Mouse (Mus musculus) spleen, adult 18-20 months (tissue): Measurements from ENCODE around the gene Shf.
"Not testable (repeated sequence)": the region's sequence is repeated elsewhere in the genome, so short reads cannot be mapped to it uniquely, and the experiment has no call there.

Source experiments
- DNase-seq, 2 experiments: peaks; one replicate each; pipeline ENCODE4 v3.0.0; 2022; ENCODE audit warnings: mixed read lengths in 2 of 2

Gene Shf

DNA sequence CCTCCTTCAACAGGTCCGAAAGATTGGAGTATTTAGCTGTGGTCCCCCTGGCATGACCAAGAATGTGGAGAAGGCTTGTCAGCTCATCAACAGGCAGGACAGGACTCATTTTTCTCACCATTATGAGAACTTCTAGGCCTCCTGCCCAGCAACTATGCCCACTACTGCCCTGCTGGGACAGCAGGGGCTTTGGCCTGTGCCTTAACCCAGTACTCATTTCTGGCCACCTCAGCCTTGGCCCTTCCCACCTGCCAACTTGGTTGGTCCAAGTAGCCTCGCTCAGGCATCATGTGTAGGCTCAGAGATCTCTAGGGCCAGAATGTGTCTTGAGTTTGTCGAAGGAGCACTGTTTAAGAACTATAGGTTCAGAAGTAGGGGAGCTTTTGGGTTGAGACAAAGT, 21.7 kb downstream of the Shf start:
- DNase-seq, result no peak

DNA sequence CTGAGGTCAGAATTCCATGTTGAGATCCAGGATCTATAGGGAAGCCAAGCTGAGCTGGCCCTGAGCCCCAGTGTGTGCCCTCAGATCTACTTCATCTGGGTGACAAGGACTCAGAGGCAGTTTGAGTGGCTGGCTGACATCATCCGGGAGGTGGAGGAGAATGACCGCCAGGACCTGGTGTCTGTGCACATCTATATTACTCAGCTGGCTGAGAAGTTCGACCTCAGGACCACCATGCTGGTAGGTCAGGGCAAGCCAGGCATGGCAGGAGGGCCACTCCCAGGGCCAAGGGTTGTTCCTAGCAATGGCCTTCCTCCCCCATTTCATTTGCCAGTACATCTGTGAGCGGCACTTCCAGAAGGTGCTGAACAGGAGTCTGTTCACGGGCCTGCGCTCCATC, 22.8 kb downstream of the Shf start:
- DNase-seq, result not testable (repeated sequence)

DNA sequence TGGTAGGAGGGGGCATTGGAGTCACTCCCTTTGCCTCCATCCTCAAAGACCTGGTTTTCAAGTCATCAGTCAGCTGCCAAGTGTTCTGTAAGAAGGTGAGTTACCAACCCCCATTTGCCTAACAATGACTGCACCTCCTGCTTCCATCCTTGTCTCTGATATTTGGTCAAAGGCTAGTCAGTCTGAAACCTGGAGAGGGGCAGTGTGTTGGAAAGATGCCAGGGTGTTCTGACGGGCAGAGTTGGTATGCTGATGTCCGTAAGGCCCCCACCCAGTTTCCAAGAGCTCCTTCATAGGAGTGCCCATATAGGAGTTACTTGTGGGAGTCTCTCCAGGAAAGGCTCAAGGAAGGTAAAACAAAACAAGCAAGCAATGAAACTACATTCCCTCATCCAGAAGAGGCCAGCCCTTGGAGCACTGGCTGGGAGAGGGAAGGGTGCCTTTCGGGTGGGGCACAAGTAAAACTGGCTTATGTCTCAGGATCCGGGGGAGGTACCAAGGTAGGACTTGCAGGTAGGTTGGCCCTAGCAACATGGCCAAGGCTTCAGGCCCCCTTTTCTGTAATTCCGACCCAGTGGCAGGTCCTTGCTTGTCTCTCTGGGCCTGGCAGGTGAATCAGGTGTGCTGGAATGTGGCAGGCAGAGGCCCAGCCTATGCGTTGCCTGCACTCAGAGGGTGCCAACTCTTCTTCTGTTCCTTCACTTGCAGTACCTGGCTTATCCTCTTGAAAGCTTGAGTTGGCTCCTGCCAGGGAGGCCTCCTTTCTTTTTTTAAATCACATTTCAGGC, 23.7 kb downstream of the Shf start:
- no peak for DNase-seq

DNA sequence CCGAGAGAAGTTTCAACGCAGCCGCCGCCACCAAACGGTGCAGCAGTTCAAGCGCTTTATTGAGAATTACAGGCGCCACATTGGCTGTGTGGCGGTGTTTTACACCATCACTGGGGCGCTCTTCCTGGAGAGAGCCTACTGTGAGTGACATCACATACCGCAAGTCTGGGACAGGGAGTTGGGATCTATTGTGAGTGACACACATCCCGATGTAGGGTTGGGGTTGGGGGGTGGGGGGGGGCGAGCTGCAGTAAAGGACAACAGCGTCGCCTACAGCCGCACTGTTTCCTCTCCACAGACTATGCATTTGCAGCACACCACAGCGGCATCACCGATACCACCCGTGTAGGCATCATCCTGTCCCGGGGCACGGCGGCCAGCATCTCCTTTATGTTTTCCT, 31.7 kb downstream of the Shf start:
- no peak for DNase-seq

DNA sequence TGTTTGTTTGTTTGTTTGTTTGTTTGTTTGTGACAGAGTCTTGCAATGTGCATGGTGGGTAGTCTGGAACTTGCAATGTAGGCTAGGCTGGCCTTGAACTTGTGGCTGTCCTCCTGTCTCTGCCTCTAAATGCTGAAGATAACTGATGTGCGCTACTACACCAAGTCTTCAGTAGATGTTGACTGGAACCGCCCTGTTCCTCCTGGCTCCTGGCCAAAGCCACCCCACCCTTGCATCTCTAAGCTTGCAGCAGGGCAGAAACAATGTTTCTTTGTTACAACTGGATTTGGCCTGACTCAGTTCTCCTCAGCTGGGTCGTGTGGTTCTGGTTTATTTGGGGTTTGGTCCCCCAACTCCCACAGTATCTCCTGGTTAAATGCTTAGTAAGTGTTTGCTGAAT, 34.8 kb downstream of the Shf start:
- no peak for DNase-seq

DNA sequence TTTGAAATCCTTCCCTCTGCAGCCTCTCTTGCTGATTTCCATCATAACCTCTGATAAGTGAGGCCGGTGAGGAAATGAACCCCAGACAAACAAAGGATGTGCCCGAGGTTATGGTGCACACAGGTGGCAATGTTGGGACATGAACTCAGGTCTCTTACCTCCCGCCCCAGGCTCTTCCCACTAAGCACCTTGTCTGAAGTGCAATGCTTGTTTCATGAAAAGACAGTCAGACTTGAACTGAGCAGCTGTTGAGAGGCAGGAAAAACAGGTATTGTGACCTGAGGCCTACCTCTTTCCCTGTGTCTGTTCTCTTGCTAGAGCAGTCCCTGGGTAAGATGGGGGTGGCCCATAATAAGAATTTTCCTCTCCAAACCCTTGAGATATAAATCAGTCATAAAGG, 36.7 kb downstream of the Shf start:
- DNase-seq, result no peak

DNA sequence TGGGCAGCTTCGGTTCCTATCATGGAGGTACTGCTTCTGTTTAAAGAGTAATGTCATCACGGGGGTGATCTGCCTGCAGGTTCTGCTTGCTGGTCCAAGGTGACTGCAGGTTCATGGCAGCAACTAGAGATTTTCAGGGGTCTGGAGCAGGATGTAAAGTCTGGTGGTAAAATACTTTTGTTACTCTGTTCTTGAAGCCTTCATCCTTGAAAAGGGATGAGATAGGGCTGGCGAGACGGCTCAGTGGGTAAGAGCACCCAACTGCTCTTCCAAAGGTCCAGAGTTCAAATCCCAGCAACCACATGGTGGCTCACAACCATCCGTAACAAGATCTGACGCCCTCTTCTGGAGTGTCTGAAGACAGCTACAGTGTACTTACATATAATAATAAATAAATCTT, 38.6 kb downstream of the Shf start:
- DNase-seq, result not testable (repeated sequence)

DNA sequence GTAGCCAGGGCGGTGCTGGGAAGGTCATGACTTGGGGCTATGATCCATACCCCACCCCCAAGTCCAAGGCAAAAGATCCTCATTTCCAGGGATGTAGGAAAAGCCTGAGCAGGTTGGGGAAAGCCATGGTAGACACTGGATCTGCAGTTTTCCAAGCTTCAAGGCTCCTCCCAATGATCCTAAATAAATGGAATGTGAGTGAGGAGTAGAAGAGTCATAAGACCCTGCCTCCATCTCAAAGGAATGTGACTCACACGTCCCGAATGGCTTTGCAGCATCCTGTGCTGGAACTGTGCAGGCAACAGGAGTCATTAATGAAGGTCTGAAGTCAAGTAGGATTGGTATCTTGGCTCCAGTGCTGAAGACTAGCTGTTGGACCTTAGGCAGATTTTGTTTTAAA, 41.0 kb downstream of the Shf start:
- DNase-seq, result no peak

DNA sequence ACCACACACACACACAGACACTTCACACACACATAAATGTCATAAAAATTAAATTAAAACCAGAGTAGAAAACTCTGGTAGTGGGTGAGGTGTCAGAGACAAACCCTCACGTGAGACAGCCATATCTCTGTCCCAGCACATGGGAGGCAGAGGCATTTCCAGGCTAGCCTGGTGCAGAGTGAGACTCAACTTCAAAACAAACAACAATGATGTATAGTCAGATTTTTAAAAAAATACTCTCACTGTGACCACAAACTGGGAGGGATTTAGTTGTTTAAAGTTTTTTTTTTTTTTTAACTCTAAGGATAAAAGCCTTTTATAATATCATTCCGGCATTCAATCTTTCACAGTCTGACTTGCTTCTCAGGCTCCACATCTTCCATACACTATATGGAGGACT, 43.6 kb downstream of the Shf start:
- no peak for DNase-seq

DNA sequence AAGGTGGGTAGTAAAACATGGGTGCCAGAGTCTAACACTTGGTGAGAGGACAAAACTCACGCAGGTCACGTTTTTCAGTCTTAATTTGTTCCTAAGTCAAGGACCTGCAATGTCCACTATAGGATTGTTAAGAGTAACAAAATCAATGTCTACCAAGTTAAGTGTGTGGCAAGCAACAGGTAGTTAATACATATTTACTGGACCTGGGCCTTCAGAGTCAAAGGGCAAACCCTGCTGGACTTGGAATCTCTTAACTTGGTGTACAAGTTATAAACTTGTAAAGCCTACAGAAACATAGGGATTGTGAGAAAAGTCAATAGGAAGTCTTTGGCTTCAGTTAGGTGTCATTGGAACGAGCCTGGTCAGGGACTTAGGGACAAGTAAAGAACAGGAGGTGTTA, 44.4 kb downstream of the Shf start:
- no peak for DNase-seq

DNA sequence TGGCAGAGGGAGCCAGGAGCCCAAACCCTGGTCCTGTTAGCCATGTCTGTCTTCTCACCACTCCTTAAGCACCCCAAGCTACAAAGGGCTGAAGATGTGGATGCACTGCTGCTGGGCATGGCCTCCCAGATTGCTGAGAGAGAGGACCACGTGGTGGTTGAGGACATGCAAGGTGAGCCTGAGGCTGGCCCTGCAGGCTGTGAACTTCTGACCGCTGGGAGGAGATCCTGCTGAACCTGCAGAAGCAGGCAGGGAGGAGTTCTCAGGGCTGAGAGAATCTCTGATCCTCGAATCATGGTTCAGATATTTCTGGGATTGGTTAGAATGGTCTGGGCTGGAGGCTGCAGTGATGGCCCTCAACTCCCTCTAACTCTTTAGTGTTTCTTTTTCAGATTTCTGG, 45.0 kb downstream of the Shf start:
- no peak for DNase-seq

DNA sequence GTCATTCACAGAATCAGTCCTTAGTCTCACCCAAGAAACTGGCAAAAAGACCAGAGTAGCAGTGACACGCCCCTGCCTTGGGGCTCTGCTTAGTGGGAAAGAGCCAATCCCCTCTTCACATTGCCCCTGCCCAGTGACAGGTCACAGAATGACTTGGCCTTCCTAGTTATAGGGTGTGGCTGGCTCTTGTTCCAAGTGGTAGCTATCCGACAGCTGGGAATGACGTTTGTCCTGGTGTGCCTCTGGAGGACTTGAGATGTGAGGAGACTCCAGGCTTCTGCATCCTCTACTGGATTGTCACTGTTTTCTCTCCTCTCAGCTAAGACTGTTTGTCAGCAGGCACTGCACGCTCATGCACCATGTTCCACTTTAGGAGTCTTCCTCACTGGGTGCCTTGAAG, 51.6 kb downstream of the Shf start:
- no peak for DNase-seq

DNA sequence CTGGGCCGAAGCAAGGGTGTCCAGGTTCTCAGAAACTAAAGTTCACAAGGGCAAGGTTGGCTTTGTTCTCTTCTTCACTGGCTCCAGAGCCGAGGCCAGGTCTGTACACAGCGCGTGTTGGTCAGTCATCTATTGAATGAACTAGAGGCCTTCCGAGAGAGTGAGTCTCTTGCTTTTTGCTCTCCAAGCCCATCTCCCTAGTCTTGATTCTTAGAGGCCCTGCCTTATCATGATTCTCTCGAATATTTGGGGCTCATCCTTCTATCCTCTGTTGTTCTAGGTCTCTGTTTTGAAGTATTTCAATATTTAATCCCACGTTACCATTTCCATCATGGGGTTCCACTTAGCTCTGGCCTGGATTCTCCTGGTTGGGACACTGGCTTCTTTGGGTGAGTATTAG, 53.6 kb downstream of the Shf start, which contains the start of gene Duox1:
Duox1 (plus strand) TSS at position 301 of the 400 bp plus-strand sequence.
- DNase-seq, result no peak

DNA sequence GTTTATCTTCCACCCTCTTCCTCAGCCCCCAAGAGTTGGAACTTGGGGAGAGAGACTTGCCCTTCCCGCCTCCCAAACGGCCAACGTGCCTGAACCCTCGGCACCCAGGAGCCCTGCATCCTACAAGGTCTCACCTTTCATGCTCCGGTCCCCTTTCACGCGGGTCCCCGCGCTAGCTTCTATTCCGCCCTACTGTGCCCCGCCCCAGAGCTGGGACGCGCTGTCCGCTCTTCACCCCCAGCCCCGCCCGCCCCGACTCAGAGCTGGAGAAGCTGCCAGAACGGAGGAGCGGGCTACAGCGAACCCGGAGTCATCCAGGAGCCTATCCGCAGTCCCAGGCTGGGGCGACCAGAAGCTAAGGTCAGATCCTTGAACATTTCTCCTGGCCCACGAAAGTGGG, 55.4 kb downstream of the Shf start, which contains the start of gene Duoxa1:
Duoxa1 (minus strand) TSS at position 195 of the 400 bp plus-strand sequence.
- DNase-seq, result no peak

DNA sequence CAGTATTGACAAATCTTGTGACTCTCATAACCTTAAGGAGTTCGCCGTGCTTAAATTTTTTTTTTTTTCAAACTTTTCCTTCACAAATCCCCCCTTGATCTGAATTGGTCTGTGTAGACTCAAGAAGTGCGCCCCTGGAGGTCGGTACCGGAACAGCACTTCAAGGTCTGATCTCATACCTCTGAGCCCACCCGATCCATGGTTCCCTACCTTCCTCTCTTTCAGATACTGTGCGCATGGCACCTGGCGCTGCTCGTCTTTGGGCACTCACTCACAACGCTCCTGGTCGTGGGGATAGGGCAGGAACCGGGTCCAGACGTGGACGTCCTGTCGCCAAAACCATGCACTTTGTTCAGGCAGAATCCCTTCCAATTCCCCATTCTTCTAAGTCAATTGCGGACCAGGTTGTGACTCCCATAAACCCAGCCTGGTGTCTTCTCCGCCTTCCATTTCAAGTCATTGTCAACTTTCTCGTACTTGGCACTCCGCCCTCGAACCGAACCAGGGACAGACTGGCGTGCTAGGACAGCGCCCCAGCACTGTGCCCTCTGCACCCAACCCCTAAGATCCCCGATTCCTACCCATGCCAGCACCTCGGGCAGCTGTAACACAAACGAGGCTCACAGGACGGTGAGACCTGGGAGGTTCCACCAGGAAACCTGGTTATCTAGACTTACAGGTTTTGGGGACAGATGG, 56.1 kb downstream of the Shf start:
- peak; percentile 25 to 74 for DNase-seq

DNA sequence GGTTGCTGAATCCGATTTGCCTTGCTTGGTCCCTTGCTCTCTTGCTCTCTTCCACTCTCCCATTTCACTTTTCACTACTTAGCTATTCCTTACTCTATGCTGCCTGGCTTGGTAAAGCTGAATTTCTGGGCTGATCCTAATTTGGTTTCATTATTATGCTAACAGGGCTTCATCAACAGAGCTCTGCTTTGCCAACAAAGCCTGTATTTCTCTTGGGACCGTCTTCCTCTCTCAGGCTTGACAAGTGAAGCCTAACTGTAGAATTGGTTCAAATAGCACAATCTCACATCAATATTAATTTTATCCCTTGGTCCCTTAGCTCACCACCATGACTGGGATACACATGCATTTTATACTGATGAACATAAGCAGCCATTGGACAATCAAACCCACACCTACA, 57.4 kb downstream of the Shf start:
- no peak for DNase-seq

DNA sequence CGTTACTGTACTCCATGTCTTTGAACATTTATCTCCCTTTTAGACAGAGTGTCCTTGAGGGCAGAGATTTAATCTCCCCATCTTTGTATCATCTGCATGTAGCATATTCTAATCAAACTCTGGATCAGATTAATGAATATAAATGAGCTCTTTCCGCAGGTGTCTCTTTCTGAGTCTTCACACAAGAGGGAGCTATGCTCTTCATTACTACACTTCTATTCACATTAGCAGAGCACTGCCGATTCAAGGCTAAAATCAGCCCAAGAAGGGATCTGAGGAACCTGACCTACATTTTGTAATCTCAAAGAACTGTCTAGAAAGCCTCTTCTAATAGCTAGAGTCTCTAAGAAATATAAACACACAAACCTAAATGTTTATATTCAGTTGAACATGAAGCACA, 59.3 kb downstream of the Shf start:
- no peak for DNase-seq

DNA sequence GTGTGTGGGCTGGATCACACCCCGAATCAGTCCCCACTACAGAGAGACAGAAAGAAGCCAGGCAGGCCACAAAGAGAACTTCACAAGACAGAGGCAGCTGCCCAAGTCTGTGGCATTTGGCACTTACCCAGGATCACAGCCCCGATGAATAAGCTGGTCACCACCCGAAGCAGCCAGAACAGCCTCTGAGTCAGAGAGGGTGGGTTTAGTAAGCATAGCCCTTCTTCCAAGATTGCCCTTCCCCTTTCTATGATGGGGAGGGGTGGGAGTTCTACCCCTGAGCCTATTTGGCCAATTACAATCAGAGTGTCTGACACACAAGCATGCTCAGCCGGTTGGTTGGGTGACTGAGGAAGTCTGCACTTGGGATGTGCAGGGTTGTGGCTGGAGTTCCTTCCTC, 62.8 kb downstream of the Shf start:
- no peak for DNase-seq

DNA sequence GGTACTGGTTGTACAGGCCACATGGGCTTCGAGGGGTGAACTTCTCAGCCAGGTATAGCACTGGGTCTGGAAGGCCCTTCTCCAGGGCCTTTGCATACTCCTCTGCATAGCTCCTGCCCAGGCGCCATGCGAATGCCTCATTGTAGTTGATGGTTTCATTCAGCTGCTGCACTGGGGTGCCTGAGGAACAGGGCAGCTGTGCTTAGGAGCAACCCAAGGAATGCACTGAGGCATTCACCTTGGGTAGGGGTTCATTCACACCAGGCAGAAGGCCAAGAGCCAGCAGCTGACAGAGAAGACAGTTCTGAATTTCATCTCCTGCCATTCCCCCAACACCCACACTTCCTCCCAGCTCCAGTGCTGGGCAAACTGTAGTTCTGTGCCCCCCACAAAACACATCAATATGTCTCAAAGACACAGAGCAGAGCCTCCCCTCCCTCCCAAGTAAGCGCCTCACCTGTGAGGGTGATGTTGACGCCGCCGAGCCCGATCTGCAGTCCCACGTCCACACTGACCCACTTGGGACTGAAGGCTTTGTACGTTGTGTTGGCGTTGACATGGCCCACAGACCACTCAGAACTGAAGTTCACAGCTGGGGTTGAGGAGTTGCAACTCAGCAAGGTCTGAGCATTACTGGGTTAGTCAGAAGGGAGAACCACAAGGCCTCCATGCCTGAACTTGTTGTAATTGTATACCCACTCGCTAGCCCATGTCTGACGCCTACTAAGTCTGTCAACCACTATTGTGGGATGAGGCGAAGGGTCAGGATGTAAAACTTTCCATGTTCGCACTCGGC, 63.7 kb downstream of the Shf start:
- no peak for DNase-seq

DNA sequence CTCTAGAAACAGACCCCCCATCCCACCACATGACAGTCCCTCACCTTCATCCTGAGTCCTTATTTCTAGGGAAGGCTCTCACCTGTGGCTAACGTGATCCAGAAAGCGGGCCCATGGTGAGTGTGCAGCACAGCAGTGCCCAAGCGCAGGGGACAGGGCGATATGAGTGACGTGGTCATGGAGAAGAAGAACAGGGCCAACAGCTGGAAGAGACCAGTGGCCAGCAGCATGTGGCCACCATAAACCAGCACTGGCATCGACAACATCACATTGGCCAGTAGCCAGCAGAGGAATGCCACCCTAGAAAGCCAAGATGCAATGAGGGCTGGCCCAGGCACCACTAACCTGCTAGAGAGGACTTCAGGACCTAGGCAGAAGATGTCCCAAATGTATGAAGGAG, 64.4 kb downstream of the Shf start:
- DNase-seq, result no peak

DNA sequence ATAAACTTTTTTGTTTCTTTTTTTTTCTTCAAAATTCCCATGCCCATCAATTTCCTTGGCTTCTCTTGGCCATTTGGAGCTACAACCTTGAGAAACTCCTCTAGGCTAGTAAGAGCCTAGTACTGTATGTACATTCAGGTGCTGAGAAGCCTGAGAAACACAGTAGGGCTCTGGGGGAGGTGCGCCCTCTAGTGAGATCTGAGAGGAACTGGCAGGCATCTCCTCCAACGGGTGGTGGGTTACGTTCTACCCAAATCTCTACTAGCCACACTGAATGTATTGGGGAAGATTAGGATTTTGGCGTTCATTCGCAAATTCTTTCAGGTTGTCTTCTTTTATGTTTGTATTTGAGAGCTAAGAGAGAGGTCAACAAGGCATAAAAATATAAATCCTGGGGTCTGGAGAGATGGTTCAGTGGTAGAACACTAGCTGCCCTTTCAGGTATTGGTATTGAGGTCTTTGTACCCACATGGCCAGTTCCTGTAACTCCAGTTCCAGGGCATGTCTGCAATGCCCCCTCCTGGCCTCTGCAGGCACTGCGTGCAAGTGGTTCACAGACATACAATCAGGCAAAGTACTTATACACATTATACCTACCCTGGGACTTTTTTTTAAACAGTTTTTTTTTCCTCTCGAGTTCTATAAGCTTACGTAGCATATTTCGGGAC, 66.3 kb downstream of the Shf start:
- peak; percentile 25 to 65 for DNase-seq

DNA sequence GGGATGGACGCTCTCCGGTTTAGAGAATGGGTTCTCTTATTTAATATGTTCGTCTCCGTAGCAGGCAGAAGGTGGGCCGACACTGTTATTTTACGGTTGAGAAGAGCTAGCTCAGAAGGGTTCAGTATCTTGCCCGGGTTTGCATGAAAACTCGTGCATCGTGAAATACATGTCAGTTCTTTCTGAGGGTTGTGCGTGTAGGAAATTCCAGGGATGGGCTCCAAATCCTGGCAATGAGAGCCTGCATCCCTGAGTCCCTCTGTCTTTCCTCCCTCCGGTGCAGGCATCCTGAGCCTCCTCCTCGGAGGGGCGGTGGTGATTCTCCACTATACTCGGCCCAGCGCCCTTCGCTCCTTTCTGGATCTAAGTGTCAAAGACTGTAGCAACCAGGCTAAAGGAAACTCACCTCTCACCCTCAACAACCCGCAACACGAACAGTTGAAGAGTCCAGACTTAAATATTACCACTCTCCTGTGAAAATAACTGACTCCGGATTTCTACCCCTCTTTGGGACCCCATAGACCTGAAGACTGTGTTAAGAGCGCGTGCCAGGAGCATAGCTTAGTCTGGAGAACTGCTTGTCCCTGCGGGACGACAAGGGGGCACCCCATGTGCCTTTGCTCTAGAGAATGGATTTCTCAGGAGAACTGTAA, 66.9 kb downstream of the Shf start:
- no peak for DNase-seq
